ENCODE assay signal across 21 mouse cellular contexts in genomic region chr12:77084343-77084742, GRCm38 (mm10).
A peak's percentile ranks its signal among the peaks of the same experiment; 100 is the strongest.
DNase-seq lines count a peak whose midpoint lies in the region; ATAC-seq and TF ChIP-seq lines count a peak whose summit lies in the region.
"Had no signal": no experiment of that assay in that cellular context is flagged by ENCODE, and none has a peak within 500 bp of the region (broad histone marks: within the 10 kb centered on the region; RNA-seq: fewer than 3 reads in every experiment).

No protein-coding gene starts in this region.

- H3K4me3 ChIP-seq in liver, embryonic 12.5 days, result no peak overlapping the region
- peak overlapping the region in 1 of 2 experiments; percentile 23; a peak in 2 of 4 replicates for H3K4me3 ChIP-seq in MEL (ENCODE audit: control insufficient read depth in 1 of 2, insufficient read depth in 1 of 2, low read depth in 2 of 2, low read length in 2 of 2)
- H3K4me3 ChIP-seq in small intestine, adult 2 months (ENCODE audit: low read depth, low read length), result no peak overlapping the region
- H3K4me3 ChIP-seq: embryonic facial prominence, embryonic 10.5 days; embryonic facial prominence, embryonic 12.5 days; forebrain, embryonic 13.5 days; forebrain, embryonic 15.5 days had no signal

- TF ChIP-seq EP300 in MEL (IDR thresholded peaks at IDR 0.05; ENCODE audit: low read depth in 1 of 2, low read length in 2 of 2), result no peak

- H3K9me3 ChIP-seq in liver, embryonic 12.5 days (replicated peaks), result no peaks in the 10 kb centered on the region
- H3K9me3 ChIP-seq in MEL (replicated peaks; ENCODE audit: insufficient read depth, low read length), result no peaks in the 10 kb centered on the region
- H3K9me3 ChIP-seq: embryonic facial prominence, embryonic 10.5 days; embryonic facial prominence, embryonic 12.5 days; forebrain, embryonic 13.5 days; forebrain, embryonic 15.5 days had no signal

- 0 out of 2 replicates have a peak overlapping the region, but pooled peaks have one; percentile 70 for H3K27ac ChIP-seq in liver, embryonic 12.5 days
- peak overlapping the region; percentile 100 for H3K27ac ChIP-seq in MEL (ENCODE audit: control insufficient read depth, low read depth, low read length)
- peak overlapping the region; percentile 47; the same call in 1 of the 2 replicates for H3K27ac ChIP-seq in small intestine, adult 2 months (ENCODE audit: insufficient read depth, low read depth, low read length)
- H3K27ac ChIP-seq: embryonic facial prominence, embryonic 10.5 days; embryonic facial prominence, embryonic 12.5 days; forebrain, embryonic 13.5 days; forebrain, embryonic 15.5 days had no signal

- WGBS in liver, embryonic 12.5 days (ENCODE audit: insufficient replicate concordance), result 56% methylated on average over 1 of the region's 1 CpGs
- 44% methylated on average over 1 of the region's 1 CpGs for WGBS in small intestine, adult 2 months

- H3K27me3 ChIP-seq in liver, embryonic 12.5 days (replicated peaks), result no peaks in the 10 kb centered on the region
- no peaks in the 10 kb centered on the region for H3K27me3 ChIP-seq in MEL (ENCODE audit: control insufficient read depth in 1 of 2, insufficient read depth in 2 of 2, low read length in 2 of 2)
- H3K27me3 ChIP-seq in small intestine, adult 2 months (ENCODE audit: control insufficient read depth, insufficient read depth, low read length), result no peaks in the 10 kb centered on the region
- H3K27me3 ChIP-seq: CH12.LX; embryonic facial prominence, embryonic 12.5 days; forebrain, embryonic 13.5 days; forebrain, embryonic 15.5 days had no signal

- no peak overlapping the region for H3K9ac ChIP-seq in liver, embryonic 12.5 days
- H3K9ac ChIP-seq in MEL (ENCODE audit: control insufficient read depth, low read depth, low read length, poor library complexity, severe bottlenecking), result peak overlapping the region; percentile 62
- H3K9ac ChIP-seq: embryonic facial prominence, embryonic 12.5 days; forebrain, embryonic 13.5 days; forebrain, embryonic 15.5 days; forebrain, postnatal 0 days had no signal

- TF ChIP-seq CTCF in MEL (IDR thresholded peaks at IDR 0.05 in 2 of 3, conservative IDR thresholded peaks at IDR 0.05 in 1 of 3; ENCODE audit: control insufficient read depth in 1 of 3, insufficient read depth in 1 of 3, low read depth in 2 of 3, low read length in 3 of 3, poor library complexity in 1 of 3, severe bottlenecking in 1 of 3), result no peak
- TF ChIP-seq CTCF in small intestine, adult 2 months (IDR thresholded peaks at IDR 0.05; ENCODE audit: extremely low read depth, insufficient read length, insufficient replicate concordance, low read depth, low read length), result no peak

- H3K4me1 ChIP-seq in liver, embryonic 12.5 days, result peaks cover 51% of the 10 kb centered on the region
- H3K4me1 ChIP-seq in MEL (ENCODE audit: control insufficient read depth in 1 of 2, insufficient read depth in 2 of 2, low read length in 2 of 2), result peaks cover 56 to 65% of the 10 kb centered on the region in 2 experiments
- H3K4me1 ChIP-seq in small intestine, adult 2 months (ENCODE audit: control insufficient read depth, insufficient read depth, insufficient read length, low read length), result peaks cover 10% of the 10 kb centered on the region; the same call in 1 of the 2 replicates
- H3K4me1 ChIP-seq: embryonic facial prominence, embryonic 10.5 days; embryonic facial prominence, embryonic 12.5 days; forebrain, embryonic 13.5 days; forebrain, embryonic 15.5 days had no signal

- no peak for TF ChIP-seq POLR2A in MEL (IDR thresholded peaks at IDR 0.05; ENCODE audit: control insufficient read depth in 1 of 2, insufficient read depth in 1 of 2, low read depth in 1 of 2, low read length in 2 of 2, poor library complexity in 1 of 2)
- no peak for TF ChIP-seq POLR2A in small intestine, adult 2 months (IDR thresholded peaks at IDR 0.05; ENCODE audit: low read depth, low read length)

- no peak for TF ChIP-seq RAD21 in MEL (IDR thresholded peaks at IDR 0.05; ENCODE audit: low read depth, low read length)

- DNase-seq in liver (no peak), MEL (ENCODE audit: low read depth, low spot score) (peak; percentile 68)
- no peak for DNase-seq in ovary, adult 18-20 months (ENCODE audit: low spot score)
- DNase-seq: adrenal gland, adult 8-10 months; adrenal gland, postnatal 14 days; adrenal gland, postnatal 36 days; B cell, adult 2 months; cerebellum, adult 11-12 months; cerebellum, adult 2 months; cerebellum, adult 9-10 months; cerebellum, postnatal 10 days; cerebellum, postnatal 25 days; forebrain, postnatal 0 days had no signal

- H3K79me2 ChIP-seq in MEL (ENCODE audit: control insufficient read depth, insufficient read depth, low read length, poor library complexity), result no peaks in the 10 kb centered on the region; the same call in 1 of the 2 replicates

- no peak overlapping the region for H3K4me2 ChIP-seq in liver, embryonic 12.5 days
- H3K4me2 ChIP-seq: embryonic facial prominence, embryonic 12.5 days; forebrain, embryonic 13.5 days; forebrain, embryonic 15.5 days had no signal

- no peaks in the 10 kb centered on the region for H3K36me3 ChIP-seq in liver, embryonic 12.5 days
- H3K36me3 ChIP-seq in MEL (ENCODE audit: control insufficient read depth in 1 of 2, insufficient read depth in 2 of 2, low read length in 2 of 2), result peaks cover 0 to 76% of the 10 kb centered on the region in 2 experiments; a peak in 2 of 4 replicates
- no peaks in the 10 kb centered on the region for H3K36me3 ChIP-seq in small intestine, adult 2 months (ENCODE audit: control insufficient read depth, insufficient read depth, low read length)
- H3K36me3 ChIP-seq: embryonic facial prominence, embryonic 10.5 days; embryonic facial prominence, embryonic 12.5 days; forebrain, embryonic 15.5 days; G1E had no signal

- ATAC-seq in liver, embryonic 12.5 days, result no peak
- ATAC-seq: forebrain, embryonic 13.5 days; forebrain, embryonic 15.5 days; forebrain, postnatal 0 days had no signal

TF ChIP-seq in MEL, 35 proteins besides CTCF, POLR2A, EP300 and RAD21:
- TF ChIP-seq NRF1 (IDR thresholded peaks at IDR 0.05; ENCODE audit: insufficient read depth, low read depth, low read length, poor library complexity, severe bottlenecking) (no peak), GATA1 (IDR thresholded peaks at IDR 0.05; ENCODE audit: low read depth, low read length) (peak; percentile 82)

Comparison
In these comparisons a context has a peak if more than half of its experiments do, and no peak if none do; other contexts are left out.
1. H3K27ac ChIP-seq: peak in every context shown above with its lines; median percentile 100 in MEL; 70 in liver, embryonic 12.5 days; 47 in small intestine, adult 2 months.